ENCODE assay signal across 8 mouse cellular contexts in genomic region chr10:81050645-81051044, GRCm38 (mm10). TPM values are rescaled to one million over a fixed set of nuclear protein-coding genes. Genes with fewer than 3 reads are reported as not detected.
A peak's percentile ranks its signal among the peaks of the same experiment; 100 is the strongest.
DNase-seq lines count a peak whose midpoint lies in the region; ATAC-seq and TF ChIP-seq lines count a peak whose summit lies in the region.

No protein-coding gene starts in this region.

- no peaks in the 10 kb centered on the region for H3K4me1 ChIP-seq in heart, postnatal 0 days (ENCODE audit: control insufficient read depth, insufficient read depth)
- no peaks in the 10 kb centered on the region for H3K4me1 ChIP-seq in heart, embryonic 11.5 days (ENCODE audit: control insufficient read depth, insufficient read depth, low read length)
- peaks cover 24% of the 10 kb centered on the region for H3K4me1 ChIP-seq in liver, embryonic 13.5 days (replicated peaks)

- H3K27ac ChIP-seq in heart, postnatal 0 days (ENCODE audit: low read depth) = no peak overlapping the region
- no peak overlapping the region for H3K27ac ChIP-seq in heart, embryonic 11.5 days (ENCODE audit: low read depth, low read length)
- peak overlapping the region; percentile 65 for H3K27ac ChIP-seq in liver, embryonic 13.5 days

- 0 out of 2 replicates have a peak, but pooled peaks have one; percentile 4 for TF ChIP-seq CTCF in heart, postnatal 0 days (IDR thresholded peaks at IDR 0.05; ENCODE audit: low read depth)

- H3K9me3 ChIP-seq in heart, postnatal 0 days (replicated peaks; ENCODE audit: control insufficient read depth, low read length) = no peaks in the 10 kb centered on the region
- H3K9me3 ChIP-seq in heart, embryonic 11.5 days (replicated peaks; ENCODE audit: control insufficient read depth, low read length) = no peaks in the 10 kb centered on the region
- no peaks in the 10 kb centered on the region for H3K9me3 ChIP-seq in liver, embryonic 13.5 days (replicated peaks)

- TF ChIP-seq EP300 in heart, postnatal 0 days (IDR thresholded peaks at IDR 0.05; ENCODE audit: low read depth) = no peak

- no peak overlapping the region for H3K4me2 ChIP-seq in heart, postnatal 0 days (ENCODE audit: low read depth, low read length)
- no peak overlapping the region for H3K4me2 ChIP-seq in heart, embryonic 11.5 days
- H3K4me2 ChIP-seq in liver, embryonic 13.5 days = no peak overlapping the region

- H3K4me3 ChIP-seq in heart, postnatal 0 days (ENCODE audit: low read depth, low read length) = no peak overlapping the region
- H3K4me3 ChIP-seq in heart, embryonic 11.5 days (ENCODE audit: low read depth, low read length) = no peak overlapping the region
- H3K4me3 ChIP-seq in liver, embryonic 13.5 days (replicated peaks) = no peak overlapping the region

- ATAC-seq in heart, postnatal 0 days (ENCODE audit: insufficient read depth, low read depth) = no peak
- ATAC-seq in heart, embryonic 11.5 days (replicated peaks; ENCODE audit: insufficient number of reproducible peaks, low FRiP score, low TSS enrichment) = no peak
- ATAC-seq in liver, embryonic 13.5 days (ENCODE audit: low read depth) = peak; percentile 28

- H3K36me3 ChIP-seq in heart, postnatal 0 days (replicated peaks; ENCODE audit: control insufficient read depth, insufficient read depth, low read length) = peaks cover 65% of the 10 kb centered on the region
- peaks cover 51% of the 10 kb centered on the region for H3K36me3 ChIP-seq in heart, embryonic 11.5 days (ENCODE audit: control insufficient read depth, insufficient read depth, low read length)
- H3K36me3 ChIP-seq in liver, embryonic 13.5 days = peaks cover 68% of the 10 kb centered on the region

- WGBS in heart, postnatal 0 days = 94% methylated on average over 4 of the region's 4 CpGs
- WGBS in heart, embryonic 11.5 days (ENCODE audit: insufficient replicate concordance) = 77% methylated on average over 4 of the region's 4 CpGs
- WGBS in liver, embryonic 13.5 days (ENCODE audit: insufficient replicate concordance) = 69% methylated on average over 4 of the region's 4 CpGs

- DNase-seq in heart, postnatal 0 days (ENCODE audit: low spot score) = no peak
- peak; percentile 67 for DNase-seq in 3T3-L1 (ENCODE audit: low read depth, low spot score)
- DNase-seq in R1 (ENCODE audit: low read depth, low spot score) = peak; percentile 66
- no peak for DNase-seq in liver, embryonic 13.5 days
- DNase-seq in urinary bladder, postnatal 10 days (ENCODE audit: low spot score) = no peak
- no peak for DNase-seq in urinary bladder, postnatal 4 days (ENCODE audit: low spot score in 2 of 2)
- no peak for DNase-seq in yolk sac, embryonic 10.5 days (ENCODE audit: low spot score)

- no peaks in the 10 kb centered on the region for H3K27me3 ChIP-seq in heart, postnatal 0 days (ENCODE audit: control insufficient read depth, insufficient read depth, low read length)
- H3K27me3 ChIP-seq in heart, embryonic 11.5 days (ENCODE audit: control insufficient read depth, insufficient read depth, low read length) = no peaks in the 10 kb centered on the region
- no peaks in the 10 kb centered on the region for H3K27me3 ChIP-seq in liver, embryonic 13.5 days

- no peak overlapping the region for H3K9ac ChIP-seq in heart, postnatal 0 days (replicated peaks; ENCODE audit: low read depth, low read length)
- no peak overlapping the region for H3K9ac ChIP-seq in heart, embryonic 11.5 days (ENCODE audit: low read depth, low read length)
- 0 out of 2 replicates have a peak overlapping the region, but pooled peaks have one; percentile 29 for H3K9ac ChIP-seq in liver, embryonic 13.5 days

RNA-seq across cellular contexts. Expression of gene Sgta, which starts 9.3 kb away (rescaled TPM):
- total RNA-seq in heart, postnatal 0 days (2014; rRNA removed; ENCODE audit: low replicate concordance) = 98.1 and 152 TPM in 2 replicates
- 134 and 137 TPM in 2 replicates for polyA plus RNA-seq in heart, postnatal 0 days (2015; fragmentation: Nextera tagmentation; extraction: Ambion mirVana)
- 130 and 159 TPM in 2 replicates for polyA plus RNA-seq in heart, embryonic 11.5 days (2014; fragmentation: Nextera tagmentation; extraction: Ambion mirVana)
- 69.1 and 71.6 TPM in 2 replicates for polyA plus RNA-seq in liver, embryonic 13.5 days (2015; fragmentation: Nextera tagmentation; extraction: Ambion mirVana)

RNA-seq across cellular contexts. Expression of gene Slc39a3, which starts 13.4 kb away (rescaled TPM):
- 18.7 and 29.3 TPM in 2 replicates for total RNA-seq in heart, postnatal 0 days (2014; rRNA removed; ENCODE audit: low replicate concordance)
- polyA plus RNA-seq in heart, postnatal 0 days (2015; fragmentation: Nextera tagmentation; extraction: Ambion mirVana) = 6.3 and 7.5 TPM in 2 replicates
- 3.9 and 4.1 TPM in 2 replicates for polyA plus RNA-seq in heart, embryonic 11.5 days (2014; fragmentation: Nextera tagmentation; extraction: Ambion mirVana)
- 5.7 and 5.8 TPM in 2 replicates for polyA plus RNA-seq in liver, embryonic 13.5 days (2015; fragmentation: Nextera tagmentation; extraction: Ambion mirVana)

RNA-seq across cellular contexts. Expression of gene Thop1, which starts 19.2 kb away (rescaled TPM):
- total RNA-seq in heart, postnatal 0 days (2014; rRNA removed; ENCODE audit: low replicate concordance) = 23.6 and 31.2 TPM in 2 replicates
- polyA plus RNA-seq in heart, postnatal 0 days (2015; fragmentation: Nextera tagmentation; extraction: Ambion mirVana) = 15.1 and 15.2 TPM in 2 replicates
- 30.9 and 31.1 TPM in 2 replicates for polyA plus RNA-seq in heart, embryonic 11.5 days (2014; fragmentation: Nextera tagmentation; extraction: Ambion mirVana)
- 35.1 and 38.2 TPM in 2 replicates for polyA plus RNA-seq in liver, embryonic 13.5 days (2015; fragmentation: Nextera tagmentation; extraction: Ambion mirVana)

RNA-seq across cellular contexts. Expression of gene Diras1, which starts 25.2 kb away (rescaled TPM):
- total RNA-seq in heart, postnatal 0 days (2014; rRNA removed; ENCODE audit: low replicate concordance) = not detected in 2 replicates
- polyA plus RNA-seq in heart, postnatal 0 days (2015; fragmentation: Nextera tagmentation; extraction: Ambion mirVana) = not detected in 2 replicates
- 0.13 TPM in 1 of 2 replicates, not detected in the other for polyA plus RNA-seq in heart, embryonic 11.5 days (2014; fragmentation: Nextera tagmentation; extraction: Ambion mirVana)
- polyA plus RNA-seq in liver, embryonic 13.5 days (2015; fragmentation: Nextera tagmentation; extraction: Ambion mirVana) = 0.06 TPM in 1 of 2 replicates, not detected in the other

RNA-seq across cellular contexts. Expression of gene Gng7, which starts 35.9 kb away (rescaled TPM):
- 0.11 and 0.93 TPM in 2 replicates for total RNA-seq in heart, postnatal 0 days (2014; rRNA removed; ENCODE audit: low replicate concordance)
- polyA plus RNA-seq in heart, postnatal 0 days (2015; fragmentation: Nextera tagmentation; extraction: Ambion mirVana) = 0.64 and 0.85 TPM in 2 replicates
- 1.4 TPM in 2 replicates for polyA plus RNA-seq in heart, embryonic 11.5 days (2014; fragmentation: Nextera tagmentation; extraction: Ambion mirVana)
- polyA plus RNA-seq in liver, embryonic 13.5 days (2015; fragmentation: Nextera tagmentation; extraction: Ambion mirVana) = 0.44 and 0.46 TPM in 2 replicates

Comparison
In these comparisons a context has a peak if more than half of its experiments do, and no peak if none do; other contexts are left out.
1. DNase-seq: peak in 3T3-L1 (single experiment) and R1 (single experiment); none in heart, postnatal 0 days (single experiment), liver, embryonic 13.5 days (single experiment), urinary bladder, postnatal 10 days (single experiment), urinary bladder, postnatal 4 days (0 of 2) and yolk sac, embryonic 10.5 days (single experiment).